ENCODE assay signal across 8 mouse cellular contexts in genomic region chr9:65460732-65461442, GRCm38 (mm10). TPM values are rescaled to one million over a fixed set of nuclear protein-coding genes. Genes with fewer than 3 reads are reported as not detected.
A peak's percentile ranks its signal among the peaks of the same experiment; 100 is the strongest.
DNase-seq lines count a peak whose midpoint lies in the region; ATAC-seq lines count a peak whose summit lies in the region.

Gene Spg21 (plus strand): TSS chr9:65460947.

- peak within 1 kb of the TSS; percentile 64 for H3K4me2 ChIP-seq in hindbrain, embryonic 15.5 days

- peak; percentile 93 for DNase-seq in R1 (ENCODE audit: low read depth, low spot score)
- DNase-seq in cerebellum, postnatal 25 days, result peak; percentile 96 to 98
- DNase-seq in frontal cortex, postnatal 36 days (ENCODE audit: low spot score in 2 of 2), result peak; percentile 93 to 94
- DNase-seq in left cerebral cortex, adult 11 months (ENCODE audit: low spot score), result peak; percentile 93
- DNase-seq in lung, postnatal 4 days, result peak; percentile 97 to 99
- peak; percentile 89 for DNase-seq in retina, postnatal 7 days (ENCODE audit: low read depth, low spot score)
- DNase-seq in urinary bladder, adult 2 months (ENCODE audit: low spot score), result peak; percentile 90

- H3K27ac ChIP-seq in hindbrain, embryonic 15.5 days (replicated peaks), result peak within 1 kb of the TSS; percentile 94

- peak; percentile 97 for ATAC-seq in hindbrain, embryonic 15.5 days (ENCODE audit: low FRiP score, low read depth)

- H3K4me3 ChIP-seq in hindbrain, embryonic 15.5 days, result peak within 1 kb of the TSS; percentile 94

- no peaks in the 10 kb centered on the region for H3K9me3 ChIP-seq in hindbrain, embryonic 15.5 days

- peaks cover 30% of the 10 kb centered on the region for H3K4me1 ChIP-seq in hindbrain, embryonic 15.5 days (replicated peaks)

- 0 out of 2 replicates have a peak, but pooled peaks cover 2% of the 10 kb centered on the region for H3K36me3 ChIP-seq in hindbrain, embryonic 15.5 days

- under 1% methylated on average over 53 of the region's 53 CpGs for WGBS in hindbrain, embryonic 15.5 days

- H3K27me3 ChIP-seq in hindbrain, embryonic 15.5 days, result no peaks in the 10 kb centered on the region

- H3K9ac ChIP-seq in hindbrain, embryonic 15.5 days, result peak within 1 kb of the TSS; percentile 88

RNA-seq across cellular contexts. Expression of gene Spg21, which starts in this region (rescaled TPM):
- 109 and 117 TPM in 2 replicates for polyA plus RNA-seq in hindbrain, embryonic 15.5 days (2015; fragmentation: Nextera tagmentation; extraction: Ambion mirVana)
- polyA plus RNA-seq in urinary bladder, adult 2 months (2012; rRNA removed), result 42.6 and 46.8 TPM in 2 replicates

Comparison
In these comparisons a context has a peak if more than half of its experiments do, and no peak if none do; other contexts are left out.
1. Peak in every context shown above with its lines: DNase-seq, ATAC-seq, H3K4me3 ChIP-seq and H3K27ac ChIP-seq.